Mouse (Mus musculus): ENCODE data around the gene Csdc2.
A peak's percentile ranks its signal among the peaks of the same experiment; 100 is the strongest.
"Not testable (repeated sequence)": the region's sequence is repeated elsewhere in the genome, so short reads cannot be mapped to it uniquely, and the experiment has no call there.

Csdc2 gene

GRCm38 (mm10) chr15:81956457-81956856, 19.9 kb downstream of the Csdc2 start:
- peak; percentile 58 to 62 for DNase-seq

GRCm38 (mm10) chr15:81957598-81957997, 21.0 kb downstream of the Csdc2 start:
- no peak for DNase-seq

GRCm38 (mm10) chr15:81958906-81959305, 22.3 kb downstream of the Csdc2 start:
- DNase-seq = no peak

GRCm38 (mm10) chr15:81960171-81961077, 23.9 kb downstream of the Csdc2 start, which contains the start of gene Pmm1:
Pmm1 (minus strand) TSS chr15:81960930.
- peak; percentile 100 for DNase-seq

- no peak for DNase-seq
Observed at GRCm38 (mm10) chr15:81961078-81961451, 24.5 kb downstream of the Csdc2 start.

GRCm38 (mm10) chr15:81964262-81964661, 27.7 kb downstream of the Csdc2 start:
- DNase-seq = no peak

- no peak for DNase-seq
Observed at GRCm38 (mm10) chr15:81964980-81965545, 28.5 kb downstream of the Csdc2 start.

- no peak for DNase-seq
Observed at GRCm38 (mm10) chr15:81966062-81966829, 29.7 kb downstream of the Csdc2 start.

- DNase-seq = no peak
Observed at GRCm38 (mm10) chr15:81967821-81968220, 31.3 kb downstream of the Csdc2 start.

GRCm38 (mm10) chr15:81968447-81968846, 31.9 kb downstream of the Csdc2 start:
- no peak for DNase-seq

GRCm38 (mm10) chr15:81969173-81969572, 32.6 kb downstream of the Csdc2 start:
- DNase-seq = no peak

GRCm38 (mm10) chr15:81969635-81970034, 33.1 kb downstream of the Csdc2 start:
- not testable (repeated sequence) for DNase-seq

GRCm38 (mm10) chr15:81970498-81970897, 33.9 kb downstream of the Csdc2 start:
- DNase-seq = not testable (repeated sequence)

- not testable (repeated sequence) for DNase-seq
Observed at GRCm38 (mm10) chr15:81975156-81975555, 38.6 kb downstream of the Csdc2 start.

- DNase-seq = no peak
Observed at GRCm38 (mm10) chr15:81980321-81980720, 43.8 kb downstream of the Csdc2 start, which contains the start of gene 1700029P11Rik. 1700029P11Rik (plus strand) TSS chr15:81980540.

GRCm38 (mm10) chr15:81982173-81982572, 45.6 kb downstream of the Csdc2 start:
- no peak for DNase-seq

- no peak for DNase-seq
Observed at GRCm38 (mm10) chr15:81985267-81986161, 49.0 kb downstream of the Csdc2 start.

GRCm38 (mm10) chr15:81987646-81988045, 51.1 kb downstream of the Csdc2 start, which contains the start of gene Xrcc6:
Xrcc6 (plus strand) TSS chr15:81987835.
- DNase-seq = no peak

GRCm38 (mm10) chr15:81989371-81990062, 53.0 kb downstream of the Csdc2 start:
- DNase-seq = peak; percentile 56 to 58

- DNase-seq = no peak
Observed at GRCm38 (mm10) chr15:81990549-81990948, 54.0 kb downstream of the Csdc2 start.

GRCm38 (mm10) chr15:81993992-81994391, 57.4 kb downstream of the Csdc2 start:
- DNase-seq = no peak
